Mouse (Mus musculus): ENCODE measurements around the gene Ankib1.

Gene Ankib1

GRCm38 (mm10) chr5:3646991-3647707, 155.6 kb downstream of the Ankib1 start:
- DNase-seq (ENCODE audit: low spot score in 2 of 2) = peak in 1 of 2 experiments; percentile 23

DNA sequence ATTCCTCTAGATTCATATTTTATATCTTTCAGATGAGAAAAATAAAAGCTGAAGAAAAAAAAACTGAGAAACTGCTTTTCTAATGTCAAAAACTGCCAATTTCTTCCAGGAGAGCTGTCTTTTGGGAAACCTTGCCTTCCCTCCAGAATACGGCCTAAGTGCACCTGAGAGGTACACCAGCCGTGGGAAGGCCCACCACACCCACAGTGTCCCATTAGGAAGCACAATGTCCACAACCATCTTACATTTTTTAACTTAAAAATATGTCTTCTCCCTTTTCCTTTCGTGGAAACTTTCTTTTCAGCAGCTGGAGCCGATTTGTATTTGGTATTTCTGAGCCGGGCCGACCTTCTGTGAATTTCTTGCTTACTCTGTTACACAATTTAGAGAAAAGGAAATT, 156.2 kb downstream of the Ankib1 start:
- DNase-seq (ENCODE audit: low spot score in 2 of 2) = no peak

- no peak for DNase-seq (ENCODE audit: low spot score in 2 of 2)
Observed at GRCm38 (mm10) chr5:3645326-3645725, 157.4 kb downstream of the Ankib1 start.

- DNase-seq (ENCODE audit: low spot score in 2 of 2) = no peak
Observed at GRCm38 (mm10) chr5:3644621-3645020, 158.1 kb downstream of the Ankib1 start.

Data from frontal cortex, postnatal 14 days (tissue).